Mouse (Mus musculus): ENCODE data around the gene Dnaja4.

Gene Dnaja4

DNA sequence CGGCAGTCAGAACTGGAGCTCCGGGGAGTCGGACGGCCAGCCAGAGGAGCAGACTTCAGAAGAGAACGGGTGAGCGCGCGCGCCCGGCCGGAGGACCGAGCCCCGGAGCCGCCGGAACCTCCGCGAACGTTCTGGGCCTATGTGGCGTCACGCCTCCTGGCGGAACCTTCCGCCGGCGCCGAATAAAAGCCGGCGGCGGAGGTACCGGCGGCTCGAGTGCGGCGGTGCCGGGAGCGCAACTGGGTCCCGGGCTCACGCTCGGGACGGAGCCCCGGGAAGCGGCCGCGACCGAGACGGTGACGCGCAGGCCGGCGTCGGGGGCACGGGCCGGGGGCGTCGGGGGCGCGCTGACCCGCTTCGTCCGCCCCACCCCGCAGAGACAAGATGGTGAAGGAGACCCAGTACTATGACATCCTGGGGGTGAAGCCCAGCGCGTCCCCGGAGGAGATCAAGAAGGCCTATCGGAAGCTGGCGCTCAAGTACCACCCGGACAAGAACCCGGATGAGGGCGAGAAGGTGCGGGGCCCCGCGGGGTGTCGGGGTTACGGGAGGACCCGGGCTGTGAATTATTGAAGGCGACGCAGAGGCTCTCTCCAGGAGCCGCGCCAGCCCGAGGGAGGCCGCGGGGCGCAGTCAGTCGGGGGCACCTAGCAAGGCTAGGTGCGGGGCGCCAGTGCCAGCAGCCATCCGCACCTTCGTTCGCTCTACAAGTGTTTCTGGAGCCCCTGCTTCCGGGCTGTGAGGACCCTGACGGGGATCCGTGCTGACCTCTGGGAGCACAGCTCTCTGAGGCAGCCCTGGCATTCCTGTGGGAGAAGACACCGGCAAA is 886 bp downstream of the Dnaja4 start:
- DNase-seq (ENCODE audit: low spot score): no peak

DNA sequence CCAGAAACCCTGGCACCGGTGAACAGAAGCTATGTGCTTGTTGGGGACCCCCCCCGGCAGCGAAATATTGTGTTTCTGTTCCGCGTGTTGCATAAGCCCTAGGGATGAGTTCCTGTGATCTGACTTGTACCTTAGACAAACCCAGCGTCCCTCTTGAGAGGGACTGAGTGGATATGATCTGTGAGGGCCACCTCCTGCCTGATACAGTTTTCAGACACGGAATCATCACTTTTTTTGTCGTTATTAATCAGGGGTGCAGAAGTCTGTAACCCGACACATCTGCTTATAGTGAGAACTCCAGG is 1.5 kb downstream of the Dnaja4 start:
- no peak for DNase-seq (ENCODE audit: low spot score)

DNA sequence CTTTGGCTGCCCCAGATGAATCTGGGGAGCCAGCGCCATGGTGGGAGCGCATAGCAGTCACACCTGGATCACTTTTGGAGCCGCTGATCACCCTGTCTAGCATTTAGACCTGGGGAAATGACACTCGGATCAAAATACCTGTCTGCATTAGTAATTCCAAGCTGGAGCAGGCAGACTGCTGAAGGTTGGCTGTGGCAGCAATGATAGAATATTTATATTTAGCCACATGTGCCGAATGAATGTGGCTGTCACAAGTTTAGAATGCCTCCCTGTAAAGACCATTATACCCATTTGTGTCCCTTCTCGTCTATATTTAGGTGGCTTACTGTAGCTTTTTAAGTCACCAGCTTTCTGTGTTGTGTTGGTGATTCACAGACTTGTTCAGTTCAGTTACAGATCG is 2.1 kb downstream of the Dnaja4 start:
- DNase-seq (ENCODE audit: low spot score): no peak

GRCm38 (mm10) chr9:54702581-54702980 is 3.9 kb downstream of the Dnaja4 start:
- no peak for DNase-seq (ENCODE audit: low spot score)

DNA sequence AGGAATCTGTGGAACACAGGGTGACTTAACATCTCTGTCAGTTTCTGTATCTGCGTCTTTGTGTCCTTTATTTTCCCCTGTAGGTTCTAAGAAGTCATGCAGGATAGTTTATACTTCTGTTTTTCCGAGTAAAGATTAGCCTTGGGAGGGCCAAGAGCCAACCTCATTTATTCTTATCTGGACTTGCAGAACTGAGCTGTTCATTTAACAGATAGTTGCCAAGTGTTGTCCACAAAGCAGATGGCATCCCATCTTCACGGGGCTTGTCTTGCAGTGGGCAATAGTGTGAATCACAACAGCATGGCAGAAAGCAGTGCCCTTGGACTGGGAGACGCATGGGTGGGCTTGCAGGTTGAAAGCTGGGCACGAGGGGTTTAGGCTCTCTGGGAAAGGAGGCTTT is 5.7 kb downstream of the Dnaja4 start:
- DNase-seq (ENCODE audit: low spot score): no peak

DNA sequence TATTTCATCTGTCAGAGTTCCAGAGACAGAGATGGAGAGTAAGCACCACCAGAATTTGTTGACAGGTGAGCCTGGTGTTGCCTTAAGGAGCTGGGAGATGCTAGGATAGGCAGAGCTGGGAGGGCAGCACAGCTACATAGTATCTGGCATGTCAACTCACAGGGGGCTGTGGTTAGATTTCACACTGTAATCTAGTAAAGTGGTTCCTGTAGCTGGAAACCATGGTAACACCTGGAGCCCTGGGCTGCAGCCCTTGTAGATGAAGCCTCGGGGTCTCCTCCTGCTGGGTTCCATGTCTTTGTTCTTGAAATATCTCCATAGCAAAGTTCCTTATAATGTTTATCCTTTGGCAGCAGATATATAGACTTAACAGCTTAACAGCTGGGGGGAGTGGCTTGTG is 6.9 kb downstream of the Dnaja4 start:
- DNase-seq (ENCODE audit: low spot score): no peak

DNA sequence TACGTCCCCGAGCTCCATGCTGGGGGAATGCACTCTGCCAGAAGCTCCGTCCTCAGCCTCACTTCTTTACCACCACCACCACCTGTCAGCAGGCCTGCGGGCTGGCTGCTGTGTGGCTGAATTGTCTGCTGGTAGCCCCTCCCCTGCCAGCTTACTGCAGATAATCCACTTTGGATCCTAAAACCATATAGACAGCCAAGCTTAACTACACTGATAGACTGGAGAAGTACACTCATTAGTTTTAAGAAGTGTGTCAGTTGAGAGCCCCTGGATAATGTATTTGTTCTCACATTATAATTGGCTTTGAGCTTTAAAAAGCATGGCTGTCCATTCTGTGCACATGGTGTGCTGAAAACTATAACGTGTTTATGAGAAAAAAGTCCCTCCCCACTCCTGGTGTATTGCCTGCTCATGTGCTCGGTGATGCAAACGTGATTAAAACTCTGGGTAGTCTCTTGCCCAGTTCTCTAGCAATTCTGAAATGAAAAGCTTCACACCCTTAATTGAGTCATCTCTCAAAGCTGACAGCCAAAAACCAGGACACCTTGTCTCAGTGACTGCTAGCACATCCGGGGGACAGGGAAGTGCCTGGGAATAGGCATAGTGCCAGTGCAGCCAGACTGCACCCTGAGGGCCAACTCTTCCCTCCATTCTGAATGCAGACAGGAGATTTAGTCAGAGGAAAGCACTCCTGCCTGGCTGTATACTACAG is 8.8 kb downstream of the Dnaja4 start:
- DNase-seq (ENCODE audit: low spot score): peak; percentile 68

GRCm38 (mm10) chr9:54708085-54708484 is 9.4 kb downstream of the Dnaja4 start:
- DNase-seq (ENCODE audit: low spot score): no peak

DNA sequence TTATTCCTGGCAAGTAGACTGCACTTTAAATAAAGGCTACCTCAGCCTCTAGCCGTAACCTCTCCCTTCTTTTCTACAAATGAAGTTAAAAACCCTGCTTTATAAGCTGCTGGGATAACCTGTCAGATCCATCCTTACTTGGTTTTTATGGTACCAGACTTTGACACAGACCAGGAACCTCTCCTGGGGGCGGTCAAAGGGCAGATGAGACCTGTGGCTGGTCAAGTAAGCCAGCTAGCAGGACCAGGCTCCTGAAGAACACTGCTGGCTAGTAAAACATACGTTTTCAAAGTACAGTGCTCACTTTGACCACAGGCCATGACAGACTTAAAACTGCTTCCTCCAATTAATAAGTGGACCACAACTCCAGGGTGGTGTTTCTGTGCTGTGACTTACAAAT is 17.1 kb downstream of the Dnaja4 start:
- DNase-seq (ENCODE audit: low spot score): no peak

- DNase-seq (ENCODE audit: low spot score): no peak
These were observed 18.9 kb downstream of the Dnaja4 start for GRCm38 (mm10) chr9:54717527-54717926.

DNA sequence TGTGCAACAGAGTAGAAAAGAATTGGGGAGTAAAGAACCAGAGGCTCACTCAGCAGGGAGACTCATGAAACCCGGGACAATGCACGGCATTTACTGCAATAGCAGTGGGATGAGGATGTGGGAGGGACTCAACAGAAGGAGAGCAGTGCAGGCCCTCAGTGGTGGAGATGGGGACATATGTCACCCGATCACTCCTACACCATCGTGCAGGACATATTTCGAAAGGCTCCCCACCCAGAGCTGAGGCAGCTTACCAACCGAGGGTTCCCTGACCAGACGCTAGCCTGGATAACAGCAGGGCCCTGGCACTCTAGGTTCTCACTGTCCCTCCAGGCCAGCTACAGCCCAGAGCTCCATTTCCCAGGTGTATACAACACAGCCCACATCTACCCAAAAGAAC is 23.5 kb downstream of the Dnaja4 start:
- DNase-seq (ENCODE audit: low spot score): no peak

- DNase-seq (ENCODE audit: low spot score): no peak
These were observed 23.9 kb downstream of the Dnaja4 start for GRCm38 (mm10) chr9:54722596-54722995.

DNA sequence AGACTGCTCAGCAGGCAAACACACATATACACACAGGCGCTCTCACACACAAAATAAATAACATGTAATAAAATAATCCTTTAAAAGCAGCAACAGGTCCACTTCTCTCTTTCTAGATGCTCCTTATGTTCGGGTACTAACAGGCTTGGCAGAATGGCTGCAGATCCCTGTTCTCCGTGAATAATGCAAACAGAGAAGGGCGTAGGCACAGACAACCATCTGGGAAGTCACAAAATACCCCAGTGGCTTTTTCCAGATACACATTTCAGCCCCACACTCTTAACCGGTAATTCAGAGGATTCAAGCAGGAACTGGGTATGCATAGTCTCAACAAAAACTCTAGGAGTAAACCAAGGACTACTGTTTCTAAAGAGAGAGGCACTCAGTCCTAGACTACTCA is 27.6 kb downstream of the Dnaja4 start:
- no peak for DNase-seq (ENCODE audit: low spot score)

DNA sequence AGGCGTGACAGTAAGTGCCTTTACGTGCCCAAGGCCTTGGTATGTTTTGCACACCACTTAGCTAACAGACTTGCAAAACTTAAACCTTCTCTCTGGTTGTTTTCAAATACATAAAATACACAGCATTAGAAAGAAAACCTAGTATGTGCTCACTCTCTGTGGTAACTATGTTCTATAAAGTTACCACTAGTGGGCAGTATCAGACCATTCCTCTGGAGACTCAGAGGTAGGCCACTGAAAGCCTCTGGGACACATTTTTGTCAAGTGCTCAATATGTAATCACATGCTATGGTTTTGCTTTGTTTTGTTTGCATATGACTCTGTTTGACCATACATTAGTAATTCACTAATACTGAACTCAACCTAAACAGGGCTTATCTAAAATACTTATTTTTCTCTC is 33.4 kb downstream of the Dnaja4 start:
- DNase-seq (ENCODE audit: low spot score): peak; percentile 58

DNA sequence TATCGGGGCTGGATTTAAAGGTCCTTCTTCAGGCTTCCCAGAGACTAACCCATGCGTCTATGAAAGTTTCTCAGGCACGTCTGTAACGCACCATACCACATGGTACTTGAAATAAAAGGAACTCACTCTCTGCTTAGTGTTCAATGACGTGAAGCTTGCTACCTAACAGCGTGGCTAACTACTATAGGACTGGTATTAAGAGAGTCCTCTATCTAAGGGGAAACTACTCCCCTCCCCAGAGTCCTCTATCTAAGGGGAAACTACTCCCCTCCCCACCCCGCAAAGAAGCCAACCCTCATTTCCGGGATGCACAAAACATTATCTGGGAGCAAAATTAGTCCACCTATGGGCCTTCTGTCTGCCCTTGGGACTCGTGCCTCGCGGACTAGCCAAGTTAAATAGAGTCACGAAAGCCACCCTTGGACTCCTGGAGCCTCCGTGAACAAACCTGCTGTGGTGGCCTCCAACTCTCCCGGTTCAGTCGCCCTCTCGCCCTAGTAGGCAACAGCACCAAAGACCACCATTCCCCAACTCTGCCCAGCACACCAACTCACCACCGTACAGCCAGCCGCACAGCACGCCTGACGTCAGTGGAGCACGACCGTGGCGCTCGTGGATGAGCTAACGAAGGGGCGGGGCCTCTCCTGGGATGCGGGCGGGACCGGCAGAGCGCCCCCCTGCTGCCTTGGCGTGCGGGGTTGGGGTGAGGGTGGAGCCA is 35.4 kb downstream of the Dnaja4 start, which contains the start of gene Wdr61:
Gene Wdr61, minus strand, starts transcription at position 599 of the 718 bp plus-strand sequence.
- peak; percentile 96 for DNase-seq (ENCODE audit: low spot score)

- DNase-seq (ENCODE audit: low spot score): no peak
These were observed 36.1 kb downstream of the Dnaja4 start for GRCm38 (mm10) chr9:54734639-54735252.

DNA sequence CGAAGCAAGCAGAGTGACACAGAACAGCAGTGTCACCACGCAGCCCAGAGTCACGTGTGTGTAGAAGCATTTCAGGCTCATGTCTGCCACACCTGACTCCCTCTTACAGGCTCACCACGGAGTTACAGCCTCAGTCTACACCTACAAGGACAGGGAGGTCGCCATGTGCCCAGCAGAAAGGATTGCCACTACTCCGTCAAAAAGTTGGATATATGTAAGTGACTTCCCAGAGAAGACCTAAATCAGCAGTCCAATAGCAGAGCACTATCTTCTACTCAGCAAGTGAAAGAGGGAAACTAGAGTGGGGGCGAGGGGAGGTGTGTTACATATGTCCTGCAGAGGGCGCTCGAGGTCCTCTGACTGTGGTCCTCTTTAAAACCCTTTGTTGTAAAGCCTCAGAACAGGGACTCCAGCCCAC is 37.6 kb downstream of the Dnaja4 start:
- DNase-seq (ENCODE audit: low spot score): peak; percentile 83

- DNase-seq (ENCODE audit: low spot score): peak; percentile 85
These were observed 39.7 kb downstream of the Dnaja4 start for GRCm38 (mm10) chr9:54738376-54738775.

DNA sequence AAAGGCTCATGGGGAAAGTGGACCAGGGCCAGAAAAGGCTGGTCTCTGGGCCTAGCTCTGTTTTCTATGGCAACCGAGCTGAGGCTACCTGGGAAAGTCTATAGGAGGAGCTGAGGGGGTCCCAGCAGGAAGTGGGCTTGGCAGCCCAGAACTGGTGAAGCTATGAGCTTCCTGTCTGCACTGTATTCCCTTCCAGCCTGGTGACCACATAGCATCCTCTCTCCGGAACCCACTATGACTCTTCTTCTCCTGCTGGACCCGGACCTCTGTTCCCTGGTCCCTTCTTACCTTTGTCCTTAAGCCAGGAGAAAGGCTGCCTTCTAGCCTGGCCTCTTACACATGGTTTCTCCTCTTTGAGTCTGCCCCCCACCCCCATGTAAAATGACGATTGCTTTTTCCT is 45.2 kb downstream of the Dnaja4 start:
- no peak for DNase-seq (ENCODE audit: low spot score)

- DNase-seq (ENCODE audit: low spot score): no peak
These were observed 47.2 kb downstream of the Dnaja4 start for GRCm38 (mm10) chr9:54745740-54746370.

DNA sequence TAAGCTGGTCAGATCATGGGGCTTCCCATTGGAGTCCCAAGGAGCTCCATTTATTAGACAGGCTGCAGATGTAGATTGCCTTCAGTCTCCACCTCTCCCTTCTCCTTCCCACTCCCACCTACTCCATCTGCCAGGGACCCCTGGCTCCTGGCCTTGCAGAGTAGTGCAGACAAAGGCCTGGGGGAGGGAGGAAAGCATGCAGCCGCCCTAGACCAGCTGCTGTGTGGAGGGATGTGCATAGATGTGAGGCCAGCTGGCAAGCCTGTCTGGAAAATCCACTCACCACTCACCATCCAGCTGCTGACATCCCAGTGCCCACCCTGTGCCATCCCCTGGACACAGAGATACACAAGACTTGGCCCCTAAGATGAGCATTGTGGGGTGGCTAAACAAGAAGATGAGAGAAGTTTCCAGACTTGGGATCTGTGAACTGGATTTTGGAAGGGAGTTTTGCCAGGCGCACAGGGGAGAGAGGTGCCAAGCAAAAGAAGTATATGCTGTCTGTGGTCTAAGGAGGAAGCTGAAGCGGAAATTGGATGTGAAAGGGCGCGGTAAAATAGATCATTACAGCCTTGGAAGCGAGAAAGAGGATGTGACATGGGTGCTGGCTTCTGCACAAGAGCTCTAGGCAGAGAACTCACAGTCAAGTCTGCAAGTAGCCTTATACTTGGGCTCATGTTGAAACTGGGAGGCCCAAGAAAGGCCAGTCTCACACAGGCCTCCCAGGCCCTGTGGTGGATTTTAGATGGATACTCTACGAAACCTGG is 51.7 kb downstream of the Dnaja4 start:
- DNase-seq (ENCODE audit: low spot score): no peak

Data from MN1 (cell line).